Mouse (Mus musculus): ENCODE measurements at regions not wholly inside any gene's neighbourhood (a gene's known extent, or its start where the extent isn't known, plus 50 kb on each side); places are given as distances from the start of the nearest gene placed in this dataset.

GRCm38 (mm10) chr4:87702290-87702689, 330.9 kb downstream of the Mllt3 start:
- Histone ChIP-seq H3K4me3 (ENCODE audit: insufficient read depth in 1 of 2, low read depth in 1 of 2, low read length in 2 of 2, poor library complexity in 1 of 2, severe bottlenecking in 1 of 2) (no peak overlapping the region), H3K27ac (ENCODE audit: insufficient read depth, low read depth, low read length, poor library complexity, severe bottlenecking) (no peak overlapping the region), H3K36me3 (ENCODE audit: control insufficient read depth, insufficient read depth, low read length, poor library complexity, severe bottlenecking) (no peaks in the 10 kb centered on the region), H3K9ac (ENCODE audit: insufficient read depth, low read depth, low read length, poor library complexity, severe bottlenecking) (no peak overlapping the region), H3K4me1 (ENCODE audit: control insufficient read depth in 2 of 2, insufficient read depth in 2 of 2, low read length in 2 of 2, poor library complexity in 1 of 2) (peaks cover 0 to 5% of the 10 kb centered on the region in 2 experiments; a peak in 1 of 4 replicates), H3K9me3 (ENCODE audit: control insufficient read depth, insufficient read depth, low read depth, low read length) (no peaks in the 10 kb centered on the region)
- TF ChIP-seq MAFK (IDR thresholded peaks at IDR 0.05; ENCODE audit: insufficient read depth, low read depth, low read length) (no peak), ZNF384 (IDR thresholded peaks at IDR 0.05; ENCODE audit: low read depth, low read length) (no peak), ZC3H11A (IDR thresholded peaks at IDR 0.05; ENCODE audit: borderline replicate concordance, low read depth, low read length) (no peak), HCFC1 (IDR thresholded peaks at IDR 0.05; ENCODE audit: borderline replicate concordance, insufficient read depth, low read length) (no peak), CHD2 (IDR thresholded peaks at IDR 0.05; ENCODE audit: low read depth, low read length) (no peak)
- no peak for DNase-seq (ENCODE audit: low read depth, low spot score)
- in situ Hi-C loops (cut with MboI; ENCODE audit: low sequenced_read_pairs in 2 of 2, unreplicated experiment in 2 of 2), result no loop called here

GRCm38 (mm10) chr4:87701024-87701423, 332.1 kb downstream of the Mllt3 start:
- Histone ChIP-seq H3K4me3 (ENCODE audit: insufficient read depth in 1 of 2, low read depth in 1 of 2, low read length in 2 of 2, poor library complexity in 1 of 2, severe bottlenecking in 1 of 2) (no peak overlapping the region), H3K27ac (ENCODE audit: insufficient read depth, low read depth, low read length, poor library complexity, severe bottlenecking) (no peak overlapping the region), H3K36me3 (ENCODE audit: control insufficient read depth, insufficient read depth, low read length, poor library complexity, severe bottlenecking) (no peaks in the 10 kb centered on the region), H3K9ac (ENCODE audit: insufficient read depth, low read depth, low read length, poor library complexity, severe bottlenecking) (no peak overlapping the region), H3K9me3 (ENCODE audit: control insufficient read depth, insufficient read depth, low read depth, low read length) (no peaks in the 10 kb centered on the region), H3K4me1 (ENCODE audit: control insufficient read depth in 2 of 2, insufficient read depth in 2 of 2, low read length in 2 of 2, poor library complexity in 1 of 2) (0 out of 4 replicates have a peak, but pooled peaks cover 0 to 2% of the 10 kb centered on the region in 2 experiments)
- in situ Hi-C loops (cut with MboI; ENCODE audit: low sequenced_read_pairs in 2 of 2, unreplicated experiment in 2 of 2), result no loop called here
- no peak for DNase-seq (ENCODE audit: low read depth, low spot score)
- TF ChIP-seq ZNF384 (IDR thresholded peaks at IDR 0.05; ENCODE audit: low read depth, low read length) (no peak), CHD2 (IDR thresholded peaks at IDR 0.05; ENCODE audit: low read depth, low read length) (no peak), MAFK (IDR thresholded peaks at IDR 0.05; ENCODE audit: insufficient read depth, low read depth, low read length) (no peak), ZC3H11A (IDR thresholded peaks at IDR 0.05; ENCODE audit: borderline replicate concordance, low read depth, low read length) (no peak), HCFC1 (IDR thresholded peaks at IDR 0.05; ENCODE audit: borderline replicate concordance, insufficient read depth, low read length) (no peak)

- TF ChIP-seq ZC3H11A (IDR thresholded peaks at IDR 0.05; ENCODE audit: borderline replicate concordance, low read depth, low read length), result no peak
- no peak for TF ChIP-seq HCFC1 (IDR thresholded peaks at IDR 0.05; ENCODE audit: borderline replicate concordance, insufficient read depth, low read length)
- TF ChIP-seq ZNF384 (IDR thresholded peaks at IDR 0.05; ENCODE audit: low read depth, low read length), result no peak
- TF ChIP-seq MAFK (IDR thresholded peaks at IDR 0.05; ENCODE audit: insufficient read depth, low read depth, low read length), result no peak
- no peak for TF ChIP-seq CHD2 (IDR thresholded peaks at IDR 0.05; ENCODE audit: low read depth, low read length)
- in situ Hi-C loops (cut with MboI; ENCODE audit: low sequenced_read_pairs in 2 of 2, unreplicated experiment in 2 of 2), result no loop called here
- H3K27ac ChIP-seq (ENCODE audit: insufficient read depth, low read depth, low read length, poor library complexity, severe bottlenecking), result no peak overlapping the region
- no peak for DNase-seq (ENCODE audit: low read depth, low spot score)
- no peaks in the 10 kb centered on the region for H3K36me3 ChIP-seq (ENCODE audit: control insufficient read depth, insufficient read depth, low read length, poor library complexity, severe bottlenecking)
- no peak overlapping the region for H3K9ac ChIP-seq (ENCODE audit: insufficient read depth, low read depth, low read length, poor library complexity, severe bottlenecking)
- H3K4me3 ChIP-seq (ENCODE audit: insufficient read depth in 1 of 2, low read depth in 1 of 2, low read length in 2 of 2, poor library complexity in 1 of 2, severe bottlenecking in 1 of 2), result no peak overlapping the region
- H3K9me3 ChIP-seq (ENCODE audit: control insufficient read depth, insufficient read depth, low read depth, low read length), result no peaks in the 10 kb centered on the region
- 0 out of 4 replicates have a peak, but pooled peaks cover 0 to 2% of the 10 kb centered on the region in 2 experiments for H3K4me1 ChIP-seq (ENCODE audit: control insufficient read depth in 2 of 2, insufficient read depth in 2 of 2, low read length in 2 of 2, poor library complexity in 1 of 2)
These were observed 332.7 kb downstream of the Mllt3 start for GRCm38 (mm10) chr4:87700508-87700907.

GRCm38 (mm10) chr4:87699586-87699985, 333.6 kb downstream of the Mllt3 start:
- TF ChIP-seq CHD2 (IDR thresholded peaks at IDR 0.05; ENCODE audit: low read depth, low read length), result no peak
- no peak for TF ChIP-seq HCFC1 (IDR thresholded peaks at IDR 0.05; ENCODE audit: borderline replicate concordance, insufficient read depth, low read length)
- TF ChIP-seq MAFK (IDR thresholded peaks at IDR 0.05; ENCODE audit: insufficient read depth, low read depth, low read length), result no peak
- no peak for TF ChIP-seq ZNF384 (IDR thresholded peaks at IDR 0.05; ENCODE audit: low read depth, low read length)
- TF ChIP-seq ZC3H11A (IDR thresholded peaks at IDR 0.05; ENCODE audit: borderline replicate concordance, low read depth, low read length), result no peak
- H3K4me1 ChIP-seq (ENCODE audit: control insufficient read depth in 2 of 2, insufficient read depth in 2 of 2, low read length in 2 of 2, poor library complexity in 1 of 2), result 0 out of 4 replicates have a peak, but pooled peaks cover 0 to 2% of the 10 kb centered on the region in 2 experiments
- in situ Hi-C loops (cut with MboI; ENCODE audit: low sequenced_read_pairs in 2 of 2, unreplicated experiment in 2 of 2), result no loop called here
- no peak overlapping the region for H3K9ac ChIP-seq (ENCODE audit: insufficient read depth, low read depth, low read length, poor library complexity, severe bottlenecking)
- no peak overlapping the region for H3K4me3 ChIP-seq (ENCODE audit: insufficient read depth in 1 of 2, low read depth in 1 of 2, low read length in 2 of 2, poor library complexity in 1 of 2, severe bottlenecking in 1 of 2)
- no peak for DNase-seq (ENCODE audit: low read depth, low spot score)
- no peaks in the 10 kb centered on the region for H3K36me3 ChIP-seq (ENCODE audit: control insufficient read depth, insufficient read depth, low read length, poor library complexity, severe bottlenecking)
- H3K27ac ChIP-seq (ENCODE audit: insufficient read depth, low read depth, low read length, poor library complexity, severe bottlenecking), result no peak overlapping the region
- no peaks in the 10 kb centered on the region for H3K9me3 ChIP-seq (ENCODE audit: control insufficient read depth, insufficient read depth, low read depth, low read length)
